Mouse (Mus musculus) liver, embryonic 14.5 days (tissue): ENCODE data around the gene Tifab. TPM values are rescaled to one million over a fixed set of nuclear protein-coding genes. Genes with fewer than 3 reads are reported as not detected.
"Not testable (repeated sequence)": the region's sequence is repeated elsewhere in the genome, so short reads cannot be mapped to it uniquely, and the experiment has no call there.

Source experiments
- ATAC-seq: fragments of 200-750 bp; cut with Nextera tagmentation; 2 replicates; pipeline ENCODE4 v1.8.0; 2017; ENCODE audit warnings: moderate number of reproducible peaks, mild to moderate bottlenecking, moderate library complexity; ENCODE audit not compliant: insufficient read depth
- DNase-seq, 3 experiments: peaks; one replicate each; pipeline ENCODE4 v3.0.0-alpha.2; 2012 to 2013; ENCODE audit warnings: low read depth in 3 of 3, low spot score in 3 of 3
- H3K27ac ChIP-seq: fragments of 300-500 bp; sonication (generic); 2 replicates; pipeline ENCODE4 v1.5.1; 2014; ENCODE audit warnings: moderate library complexity, mild to moderate bottlenecking, control low read depth, inconsistent platforms
- H3K27me3 ChIP-seq: fragments of 300-500 bp; sonication (generic); 2 replicates; pipeline ENCODE4 v1.6.1; 2014; ENCODE audit warnings: mild to moderate bottlenecking, low read length, moderate library complexity; ENCODE audit not compliant: control insufficient read depth, insufficient read depth
- H3K36me3 ChIP-seq: fragments of 300-500 bp; sonication (generic); replicated peaks from 2 replicates; pipeline ENCODE4 v1.6.1; 2014; ENCODE audit warnings: low read depth; ENCODE audit not compliant: control insufficient read depth, insufficient read depth
- H3K4me1 ChIP-seq, 2 experiments: fragments of 200-500 bp in 1 of 2; fragments of 300-500 bp in 1 of 2; sonication (generic) in 1 of 2; replicated peaks; 2 replicates each; pipeline ENCODE4 v1.6.1; 2012 to 2014; ENCODE audit warnings: antibody characterized with exemption in 1 of 2, inconsistent platforms in 1 of 2, low read length in 1 of 2; ENCODE audit not compliant: control insufficient read depth in 2 of 2, insufficient read depth in 2 of 2
- H3K4me2 ChIP-seq: fragments of 300-500 bp; sonication (generic); 2 replicates; pipeline ENCODE4 v1.6.1; 2014; ENCODE audit warnings: low read depth, mild to moderate bottlenecking, control low read depth, moderate library complexity
- H3K4me3 ChIP-seq, 2 experiments: fragments of 200-500 bp in 1 of 2; fragments of 300-500 bp in 1 of 2; sonication (generic) in 1 of 2; 2 replicates each; pipeline ENCODE4 v1.5.1; 2012 to 2014; ENCODE audit warnings: low read depth in 2 of 2, low read length in 2 of 2, mild to moderate bottlenecking in 2 of 2, control low read depth in 1 of 2, inconsistent platforms in 1 of 2, moderate library complexity in 1 of 2; ENCODE audit not compliant: insufficient read depth in 1 of 2
- H3K9ac ChIP-seq: fragments of 300-500 bp; sonication (generic); replicated peaks from 2 replicates; pipeline ENCODE4 v1.6.1; 2014; ENCODE audit warnings: mild to moderate bottlenecking, control low read depth, moderate library complexity
- H3K9me3 ChIP-seq: fragments of 300-500 bp; sonication (generic); 2 replicates; pipeline ENCODE4 v1.6.1; 2016; ENCODE audit warnings: low read length, mixed read lengths; ENCODE audit not compliant: control insufficient read depth
- CTCF ChIP-seq: IDR thresholded peaks from 2 replicates; pipeline ENCODE4 v1.5.1; 2016; ENCODE audit warnings: antibody characterized with exemption, low read depth, control low read depth
- EP300 ChIP-seq: IDR thresholded peaks from 2 replicates; pipeline ENCODE4 v1.6.1; 2016; ENCODE audit warnings: antibody characterized with exemption, low read depth
- WGBS: fragments of 180-500 bp; shearing (Covaris S2); extraction: QIAGEN DNeasy Blood & Tissue Kit; methylation state at CpG from one replicate; pipeline ENCODE4 v1.1.7; 2014; ENCODE audit not compliant: insufficient replicate concordance; 5-methylcytosine and 5-hydroxymethylcytosine counted together
- polyA plus RNA-seq, 2 experiments: library from polyadenylated mRNA; depleted of rRNA in 1 of 2; stranded (reverse) in 1 of 2; unstranded in 1 of 2; fragments of >200 nt; fragmentation: Nextera tagmentation in 1 of 2; extraction: Ambion mirVana in 1 of 2; gene quantifications; 2 replicates each; pipeline versions ENCODE4 v1.2.1 to v1.2.3; 2012 to 2014

Gene Tifab
- polyA plus RNA-seq, 2 experiments: 3.0 to 3.9 TPM

GRCm38 (mm10) chr13:56209067-56209411 lies 30.4 kb upstream of the Tifab start:
- Histone ChIP-seq H3K4me2 (no peak overlapping the region), H3K9me3 (no peaks in the 10 kb centered on the region), H3K4me1 (no peaks in the 10 kb centered on the region), H3K36me3 (no peaks in the 10 kb centered on the region), H3K27me3 (no peaks in the 10 kb centered on the region), H3K9ac (no peak overlapping the region), H3K4me3 (no peak overlapping the region), H3K27ac (no peak overlapping the region)
- no peak for DNase-seq
- TF ChIP-seq CTCF: no peak
- TF ChIP-seq EP300: no peak
- 23% methylated on average over 8 of the region's 8 CpGs for WGBS
- no peak for ATAC-seq

DNA sequence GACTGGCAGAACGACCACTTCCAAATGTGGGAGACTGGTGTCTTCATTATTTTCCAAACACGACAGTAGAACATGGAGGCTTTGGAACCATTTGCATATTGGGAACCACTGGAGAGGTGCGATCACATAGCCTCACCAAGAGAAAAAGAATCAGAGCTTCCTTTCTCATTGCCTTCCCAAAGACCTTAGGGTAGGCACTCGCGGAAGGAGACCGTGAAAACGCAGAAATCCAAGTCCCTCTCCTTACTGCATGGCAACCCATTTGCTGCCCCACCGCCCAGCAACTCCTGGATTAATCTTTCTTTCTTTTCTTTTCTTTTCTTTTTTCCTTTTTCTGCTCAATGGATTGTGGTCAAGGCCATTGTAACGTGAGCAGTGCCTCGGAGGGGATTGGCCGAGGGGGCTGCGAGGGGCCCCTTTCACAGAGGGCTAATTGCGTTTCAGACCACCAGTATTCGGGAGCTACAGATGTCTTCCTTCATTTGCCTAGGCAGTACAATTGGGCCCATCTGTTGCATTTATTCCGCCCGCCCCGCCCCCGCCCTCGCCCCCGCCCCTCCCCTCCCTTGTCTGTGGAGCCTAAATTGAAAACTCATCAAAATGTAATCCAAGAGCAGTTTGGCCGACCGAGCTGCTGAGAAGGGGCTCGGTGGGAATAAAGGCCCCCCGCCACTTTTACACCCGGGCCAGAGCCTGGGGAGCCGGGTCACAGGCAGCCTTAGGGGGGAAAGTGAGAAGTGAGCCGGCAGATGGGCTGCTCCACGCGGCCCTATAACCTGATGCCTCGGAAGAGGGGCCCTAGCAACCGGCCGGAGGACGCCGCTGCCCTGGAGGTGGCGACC lies 29.8 kb upstream of the Tifab start:
- Histone ChIP-seq H3K36me3 (no peaks in the 10 kb centered on the region), H3K27ac (no peak overlapping the region), H3K9me3 (no peaks in the 10 kb centered on the region), H3K4me1 (no peaks in the 10 kb centered on the region), H3K9ac (no peak overlapping the region), H3K4me3 (no peak overlapping the region), H3K27me3 (no peaks in the 10 kb centered on the region), H3K4me2 (no peak overlapping the region)
- TF ChIP-seq CTCF (no peak), EP300 (no peak)
- WGBS: 10% methylated on average over 35 of the region's 35 CpGs
- ATAC-seq: no peak
- no peak for DNase-seq

GRCm38 (mm10) chr13:56199506-56199905 lies 20.8 kb upstream of the Tifab start:
- TF ChIP-seq EP300: no peak
- no peak for TF ChIP-seq CTCF
- no peak for DNase-seq
- H3K36me3 ChIP-seq: no peaks in the 10 kb centered on the region
- H3K27me3 ChIP-seq: no peaks in the 10 kb centered on the region
- H3K4me1 ChIP-seq: no peaks in the 10 kb centered on the region
- H3K4me2 ChIP-seq: no peak overlapping the region
- no peak for ATAC-seq
- H3K9ac ChIP-seq: no peak overlapping the region
- 59% methylated on average over 8 of the region's 8 CpGs for WGBS
- no peak overlapping the region for H3K4me3 ChIP-seq
- no peaks in the 10 kb centered on the region for H3K9me3 ChIP-seq
- no peak overlapping the region for H3K27ac ChIP-seq

DNA sequence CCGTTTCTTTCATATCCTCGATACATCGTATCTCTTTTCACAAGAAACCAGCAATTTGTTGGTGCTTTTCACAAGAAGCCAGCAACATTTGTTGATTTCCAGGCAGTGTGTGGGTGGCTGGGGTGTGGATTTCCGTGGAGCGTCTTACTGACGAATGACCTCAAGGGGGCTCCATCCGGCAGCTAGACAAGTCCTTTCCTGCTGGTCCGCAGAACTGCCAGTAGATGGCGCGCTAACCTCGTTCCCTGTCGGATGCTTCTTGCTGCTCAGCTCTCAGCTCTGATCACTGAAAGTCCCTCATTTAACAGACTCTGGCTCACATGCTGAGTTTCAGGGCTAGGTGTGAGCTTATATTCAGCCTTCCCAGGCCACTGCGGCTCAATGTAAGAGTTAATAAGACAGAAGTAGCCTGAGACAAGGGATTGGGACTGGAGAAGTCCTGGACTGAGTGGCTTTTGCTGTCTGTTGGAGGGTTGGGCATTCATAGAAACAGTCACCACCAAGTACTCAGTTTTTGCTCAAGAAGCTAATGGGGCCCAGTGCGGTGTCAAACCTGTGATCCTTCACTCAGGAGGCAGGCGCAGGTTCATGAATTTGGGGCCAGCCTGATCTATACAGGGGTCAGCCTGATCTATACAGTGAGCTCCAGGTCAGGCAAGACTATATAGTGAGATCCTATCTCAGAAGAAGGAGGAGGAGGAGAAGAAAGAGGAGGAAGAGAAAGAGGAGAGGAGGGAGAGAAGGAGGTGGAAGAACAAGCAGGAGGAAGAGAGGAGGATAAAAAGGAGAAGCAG lies 19.0 kb upstream of the Tifab start:
- peak; percentile 99 for TF ChIP-seq CTCF
- no peak for TF ChIP-seq EP300
- 11% methylated on average over 15 of the region's 15 CpGs for WGBS
- no peaks in the 10 kb centered on the region for H3K27me3 ChIP-seq
- no peak overlapping the region for H3K4me3 ChIP-seq
- H3K27ac ChIP-seq: no peak overlapping the region
- H3K9me3 ChIP-seq: no peaks in the 10 kb centered on the region
- H3K9ac ChIP-seq: no peak overlapping the region
- peak; percentile 56 to 73 (median 66) for DNase-seq
- H3K36me3 ChIP-seq: no peaks in the 10 kb centered on the region
- no peaks in the 10 kb centered on the region for H3K4me1 ChIP-seq
- no peak for ATAC-seq
- no peak overlapping the region for H3K4me2 ChIP-seq

GRCm38 (mm10) chr13:56197031-56197430 lies 18.3 kb upstream of the Tifab start:
- DNase-seq (no peak), ATAC-seq (no peak)
- no peak overlapping the region for H3K27ac ChIP-seq
- no peak overlapping the region for H3K4me3 ChIP-seq
- TF ChIP-seq EP300 (no peak), CTCF (no peak)
- no peaks in the 10 kb centered on the region for H3K36me3 ChIP-seq
- H3K27me3 ChIP-seq: no peaks in the 10 kb centered on the region
- 61% methylated on average over 12 of the region's 12 CpGs for WGBS
- H3K4me1 ChIP-seq: no peaks in the 10 kb centered on the region
- no peak overlapping the region for H3K9ac ChIP-seq
- H3K4me2 ChIP-seq: peak overlapping the region; percentile 13; the same call in 1 of the 2 replicates
- H3K9me3 ChIP-seq: no peaks in the 10 kb centered on the region

GRCm38 (mm10) chr13:56195824-56196223 lies 17.1 kb upstream of the Tifab start:
- H3K27ac ChIP-seq, DNase-seq, H3K4me1 ChIP-seq, H3K4me2 ChIP-seq, H3K4me3 ChIP-seq, ATAC-seq, H3K9ac ChIP-seq, H3K9me3 ChIP-seq, H3K27me3 ChIP-seq, H3K36me3 ChIP-seq: not testable (repeated sequence)
- WGBS: 70% methylated on average over 11 of the region's 11 CpGs

- not testable (repeated sequence) for H3K27me3 ChIP-seq, H3K4me3 ChIP-seq, H3K36me3 ChIP-seq, H3K4me2 ChIP-seq, H3K27ac ChIP-seq, DNase-seq, H3K9me3 ChIP-seq, H3K9ac ChIP-seq, ATAC-seq, H3K4me1 ChIP-seq
- 87% methylated on average over 11 of the region's 11 CpGs for WGBS
These were observed 15.5 kb upstream of the Tifab start for GRCm38 (mm10) chr13:56194181-56194580.
